Mouse (Mus musculus) CD4-positive, CD25-positive, alpha-beta regulatory T cell, adult 2 months (primary cell): ENCODE data around the gene Hs6st3.
"Not testable (repeated sequence)": the region's sequence is repeated elsewhere in the genome, so short reads cannot be mapped to it uniquely, and the experiment has no call there.

ENCODE experiments used
- DNase-seq: peaks from one replicate; pipeline ENCODE4 v3.0.0-alpha.2; 2012; ENCODE audit warnings: low read depth, low spot score

Hs6st3 gene

DNA sequence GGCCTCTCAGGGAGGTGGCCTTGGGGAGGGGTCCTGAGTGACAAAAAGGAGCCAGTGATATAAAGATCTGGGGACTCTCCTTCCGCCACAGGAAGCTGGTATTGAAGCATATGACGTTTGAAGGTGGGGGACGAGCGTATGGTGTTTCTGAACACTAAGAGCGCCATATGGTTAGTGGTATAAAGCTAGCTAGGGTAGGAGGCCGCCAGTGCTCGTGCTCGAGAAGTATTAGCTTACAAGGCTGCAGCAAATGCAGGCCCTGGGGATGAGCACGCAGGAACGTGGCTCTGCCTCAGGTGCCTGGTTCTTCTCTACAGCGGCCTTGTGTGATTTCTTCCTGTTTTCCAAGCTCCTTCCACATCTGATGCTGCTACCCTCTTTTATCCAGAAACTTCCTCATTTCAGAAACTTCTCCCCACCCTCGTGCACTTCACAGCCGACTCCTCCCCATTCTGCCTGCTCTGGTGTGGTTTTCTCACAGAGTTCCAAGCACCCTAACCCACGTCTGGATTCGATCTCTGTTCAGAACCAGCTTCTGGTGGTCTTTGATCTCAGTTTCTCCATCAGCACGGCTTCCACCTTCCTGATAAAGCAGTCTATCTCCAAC is 110.0 kb downstream of the Hs6st3 start:
- DNase-seq: no peak

DNA sequence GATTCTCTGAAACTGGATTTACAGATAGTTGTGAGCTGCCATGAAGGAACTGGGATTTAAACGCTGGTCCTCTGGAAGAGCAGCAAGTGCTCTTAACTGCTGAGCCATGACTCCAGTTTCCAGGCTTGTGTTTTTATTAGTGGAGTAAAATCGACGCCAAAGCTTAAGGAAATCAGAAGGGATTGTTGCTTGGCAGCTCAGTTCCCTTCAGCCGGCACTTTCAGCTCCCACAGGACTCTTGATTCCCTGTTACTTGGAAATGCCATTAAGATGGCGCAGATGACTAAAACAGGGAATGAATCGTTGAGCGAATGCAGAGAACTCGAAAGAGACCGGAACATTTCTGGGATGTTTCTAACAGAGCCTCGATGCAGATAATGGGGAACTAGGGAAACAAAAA is 112.2 kb downstream of the Hs6st3 start:
- no peak for DNase-seq

GRCm38 (mm10) chr14:119255396-119255795 is 117.3 kb downstream of the Hs6st3 start:
- DNase-seq: no peak

- no peak for DNase-seq
Observed at GRCm38 (mm10) chr14:119257072-119257471, 118.9 kb downstream of the Hs6st3 start.

DNA sequence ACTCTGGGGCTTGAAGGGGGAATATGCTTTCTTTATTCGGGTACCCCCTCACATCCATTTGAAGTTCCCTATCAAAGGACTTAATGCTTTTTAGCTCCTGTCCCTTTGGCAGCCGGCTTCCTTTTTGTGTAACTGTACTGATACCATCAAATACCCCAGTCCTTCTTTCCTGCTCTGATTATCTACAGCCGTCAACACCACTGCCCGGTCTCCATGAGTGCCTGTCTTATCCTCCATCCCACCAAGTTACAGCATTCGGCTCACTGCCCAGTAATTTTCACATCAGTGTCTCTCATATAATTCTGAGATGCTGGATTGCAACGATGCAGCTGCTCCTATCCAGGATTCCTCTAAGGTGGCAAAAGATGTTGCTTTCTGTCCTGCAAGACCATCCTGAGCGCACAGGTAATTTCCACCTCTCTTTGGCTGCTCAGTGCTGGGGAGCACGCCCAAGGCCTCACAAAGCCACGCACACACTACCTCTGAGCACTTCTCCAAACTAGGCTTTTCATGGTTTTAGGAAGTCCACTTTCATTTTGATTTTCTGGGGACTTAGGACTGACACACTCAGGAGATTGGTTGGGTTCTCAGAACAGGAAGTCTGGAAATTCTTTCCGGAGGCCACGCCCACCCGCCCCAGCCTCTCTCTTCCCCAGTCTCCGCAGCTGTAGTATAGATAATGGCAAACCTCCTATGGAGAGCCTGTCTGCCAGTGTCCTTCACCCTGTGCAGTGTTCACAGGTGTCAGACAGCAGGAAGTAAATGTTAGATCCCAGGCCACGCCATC is 122.2 kb downstream of the Hs6st3 start:
- no peak for DNase-seq

- no peak for DNase-seq
Observed at GRCm38 (mm10) chr14:119266334-119266733, 128.2 kb downstream of the Hs6st3 start.

GRCm38 (mm10) chr14:119273088-119273487 is 134.9 kb downstream of the Hs6st3 start:
- no peak for DNase-seq

DNA sequence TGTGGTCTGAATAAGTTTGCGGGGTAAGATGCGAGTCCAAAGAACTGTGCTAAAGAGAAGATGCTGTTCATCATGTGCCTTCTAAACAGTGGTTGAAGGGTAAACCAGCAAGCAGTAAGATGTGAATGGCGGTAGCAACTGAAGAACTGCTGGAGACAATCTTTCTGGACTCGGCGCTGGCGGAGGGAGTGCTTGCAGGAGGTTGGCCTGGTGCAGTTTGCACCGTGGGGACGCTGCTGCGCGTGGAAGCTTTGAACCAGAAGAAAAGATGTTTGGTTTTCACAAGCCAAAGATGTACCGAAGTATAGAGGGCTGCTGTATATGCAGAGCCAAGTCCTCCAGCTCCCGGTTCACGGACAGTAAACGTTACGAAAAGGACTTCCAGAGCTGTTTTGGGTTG is 140.0 kb downstream of the Hs6st3 start:
- not testable (repeated sequence) for DNase-seq

- no peak for DNase-seq
Observed at GRCm38 (mm10) chr14:119283951-119284350, 145.8 kb downstream of the Hs6st3 start.

GRCm38 (mm10) chr14:119289668-119290067 is 151.5 kb downstream of the Hs6st3 start:
- no peak for DNase-seq

- no peak for DNase-seq
Observed at GRCm38 (mm10) chr14:119294071-119294470, 155.9 kb downstream of the Hs6st3 start.

- no peak for DNase-seq
Observed at GRCm38 (mm10) chr14:119306461-119306860, 168.3 kb downstream of the Hs6st3 start.

GRCm38 (mm10) chr14:119318379-119318778 is 180.2 kb downstream of the Hs6st3 start:
- DNase-seq: no peak

GRCm38 (mm10) chr14:119347236-119347635 is 209.1 kb downstream of the Hs6st3 start:
- DNase-seq: no peak

DNA sequence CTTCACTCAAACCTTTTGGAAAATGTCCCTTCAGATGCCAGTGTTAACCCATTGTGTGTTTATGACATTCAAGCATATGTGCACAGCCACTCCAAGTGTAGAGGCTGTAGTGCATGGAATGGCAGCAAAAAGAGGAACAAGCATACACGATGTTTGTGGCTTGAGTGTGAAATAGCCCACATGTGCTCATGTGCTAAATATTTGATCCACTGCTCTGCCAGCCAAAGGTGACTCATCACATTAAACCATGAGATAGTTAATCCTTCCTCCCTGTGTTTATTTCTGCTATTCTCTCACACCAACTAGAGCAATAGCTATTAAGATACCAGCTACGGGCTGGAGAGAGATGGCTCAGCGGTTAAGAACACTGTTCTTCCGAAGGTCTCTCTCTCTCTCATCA is 223.3 kb downstream of the Hs6st3 start:
- no peak for DNase-seq

- DNase-seq: no peak
Observed at GRCm38 (mm10) chr14:119367866-119368425, 229.8 kb downstream of the Hs6st3 start.

DNA sequence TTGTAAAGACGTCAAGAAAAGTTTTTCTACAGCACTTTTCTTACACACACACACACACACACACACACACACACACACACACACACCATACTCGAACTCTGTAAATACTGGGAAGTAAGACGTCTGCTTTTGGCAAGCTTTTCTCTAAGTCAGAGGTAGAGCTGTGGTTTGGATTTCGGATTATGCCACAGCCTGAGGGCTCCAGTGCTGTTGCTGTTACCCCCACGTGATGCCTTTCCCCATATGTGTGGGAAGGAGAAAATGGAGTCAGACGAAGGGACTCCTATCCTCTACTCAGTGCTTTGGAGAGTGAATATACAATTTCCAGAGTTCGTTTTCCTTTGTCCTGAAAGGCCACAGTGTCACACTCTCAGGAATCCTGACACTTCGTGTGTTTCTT is 231.1 kb downstream of the Hs6st3 start:
- DNase-seq: no peak

DNA sequence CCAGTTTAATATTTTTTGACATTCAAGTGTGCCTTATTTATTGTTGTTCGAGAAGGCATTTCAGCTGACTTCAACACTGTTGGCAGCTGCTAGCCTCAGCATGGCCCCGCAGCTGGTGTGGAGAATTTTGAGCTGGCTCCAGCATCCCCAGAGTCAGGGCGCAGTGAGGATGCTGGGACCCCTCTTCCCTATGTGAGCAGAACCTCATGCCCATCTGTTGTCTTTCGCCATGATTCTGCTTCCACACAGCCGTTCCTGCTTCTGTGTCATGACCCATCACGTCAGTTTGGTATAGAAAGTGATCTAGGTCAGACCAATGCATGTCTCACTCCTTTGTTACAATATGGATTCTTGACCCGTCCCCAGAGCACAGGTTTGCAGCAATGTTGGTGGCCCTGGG is 231.9 kb downstream of the Hs6st3 start:
- no peak for DNase-seq

- DNase-seq: no peak
Observed at GRCm38 (mm10) chr14:119379303-119379702, 241.2 kb downstream of the Hs6st3 start.

- DNase-seq: no peak
Observed at GRCm38 (mm10) chr14:119401618-119402017, 263.5 kb downstream of the Hs6st3 start.

DNA sequence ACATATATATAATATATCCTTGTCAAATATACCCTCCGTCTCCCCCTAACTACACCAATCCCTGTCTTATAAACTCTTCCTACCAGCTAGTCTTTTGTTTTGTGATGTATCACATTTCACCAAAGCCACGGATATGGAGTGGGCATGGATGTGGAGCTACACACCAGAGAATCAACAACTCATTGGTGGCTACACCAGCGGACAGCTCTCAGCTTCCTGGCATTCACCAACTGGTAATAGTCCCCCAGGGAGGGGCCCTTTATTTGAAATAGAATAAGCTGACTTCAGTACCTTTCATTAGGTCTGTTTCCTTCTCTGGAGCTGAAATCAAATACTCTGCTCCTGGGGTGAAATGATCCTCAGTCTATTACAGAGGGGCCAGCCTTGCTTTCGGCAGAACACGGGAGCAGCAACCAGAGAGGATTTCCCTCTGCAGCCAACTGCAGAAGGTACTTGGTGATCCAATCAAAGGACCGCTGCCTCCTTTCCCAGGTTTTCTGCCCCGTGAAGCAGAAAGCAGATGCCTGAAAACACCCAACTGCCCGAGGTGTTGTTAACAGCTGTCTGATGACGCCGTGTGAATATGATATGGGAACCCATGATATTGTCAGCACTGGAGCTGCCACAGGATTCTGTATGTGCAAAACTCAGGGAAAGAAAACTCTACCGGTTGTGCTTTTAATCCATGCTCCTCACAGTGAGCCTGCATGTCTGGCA is 271.4 kb downstream of the Hs6st3 start:
- no peak for DNase-seq

DNA sequence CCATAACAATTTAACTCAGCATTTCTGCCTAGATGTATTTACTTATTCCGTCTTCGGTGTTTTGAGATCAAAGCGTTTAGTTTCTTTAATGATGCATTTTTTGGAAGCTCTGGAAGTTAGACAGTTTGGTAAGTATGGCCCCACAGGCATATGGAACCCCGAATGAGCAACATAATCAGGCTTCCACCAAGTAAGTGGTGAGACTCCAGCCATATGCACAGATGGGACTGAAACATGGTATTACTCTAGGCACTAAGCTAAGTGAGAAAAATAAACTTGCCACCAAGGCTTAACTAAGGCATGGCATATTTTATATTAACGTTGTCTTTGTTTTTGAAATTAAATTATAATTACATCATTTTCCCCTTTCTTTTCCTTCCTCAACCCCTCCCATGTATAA is 284.8 kb downstream of the Hs6st3 start:
- DNase-seq: no peak
